Mouse (Mus musculus): Measurements from ENCODE around the gene Cpne5. TPM values are rescaled to one million over a fixed set of nuclear protein-coding genes. Genes with fewer than 3 reads are reported as not detected.
A peak's percentile ranks its signal among the peaks of the same experiment; 100 is the strongest.

Cpne5 gene
- polyA plus RNA-seq, 1 experiment from 2014 or later, result 55.8 TPM

- H3K27me3 ChIP-seq (ENCODE audit: control insufficient read depth, insufficient read depth, low read depth, low read length), result no peaks in the 10 kb centered on the region
- H3K9ac ChIP-seq (ENCODE audit: low read depth, low read length), result no peak overlapping the region
- H3K9me3 ChIP-seq (replicated peaks; ENCODE audit: control insufficient read depth, low read length, poor library complexity, severe bottlenecking), result no peaks in the 10 kb centered on the region
- H3K27ac ChIP-seq (ENCODE audit: low read length), result peak overlapping the region; percentile 75
- no peak overlapping the region for H3K4me2 ChIP-seq (ENCODE audit: low read length)
- no peak overlapping the region for H3K4me3 ChIP-seq (ENCODE audit: low read depth, low read length)
- H3K36me3 ChIP-seq (ENCODE audit: control insufficient read depth, insufficient read depth, low read length), result no peaks in the 10 kb centered on the region
- peaks cover 18% of the 10 kb centered on the region for H3K4me1 ChIP-seq (ENCODE audit: control insufficient read depth, insufficient read depth, low read length)
- no peak for ATAC-seq
- WGBS, result 16% methylated on average over 17 of the region's 17 CpGs
Measured at GRCm38 (mm10) chr17:29164469-29165111, 73.4 kb downstream of the Cpne5 start.

GRCm38 (mm10) chr17:29162334-29162733, 75.6 kb downstream of the Cpne5 start:
- Histone ChIP-seq H3K9ac (ENCODE audit: low read depth, low read length) (no peak overlapping the region), H3K4me1 (ENCODE audit: control insufficient read depth, insufficient read depth, low read length) (peaks cover 18% of the 10 kb centered on the region), H3K9me3 (replicated peaks; ENCODE audit: control insufficient read depth, low read length, poor library complexity, severe bottlenecking) (no peaks in the 10 kb centered on the region), H3K27ac (ENCODE audit: low read length) (no peak overlapping the region), H3K4me2 (ENCODE audit: low read length) (no peak overlapping the region), H3K36me3 (ENCODE audit: control insufficient read depth, insufficient read depth, low read length) (no peaks in the 10 kb centered on the region), H3K4me3 (ENCODE audit: low read depth, low read length) (no peak overlapping the region), H3K27me3 (ENCODE audit: control insufficient read depth, insufficient read depth, low read depth, low read length) (no peaks in the 10 kb centered on the region)
- no peak for ATAC-seq
- 94% methylated on average over 13 of the region's 13 CpGs for WGBS

DNA sequence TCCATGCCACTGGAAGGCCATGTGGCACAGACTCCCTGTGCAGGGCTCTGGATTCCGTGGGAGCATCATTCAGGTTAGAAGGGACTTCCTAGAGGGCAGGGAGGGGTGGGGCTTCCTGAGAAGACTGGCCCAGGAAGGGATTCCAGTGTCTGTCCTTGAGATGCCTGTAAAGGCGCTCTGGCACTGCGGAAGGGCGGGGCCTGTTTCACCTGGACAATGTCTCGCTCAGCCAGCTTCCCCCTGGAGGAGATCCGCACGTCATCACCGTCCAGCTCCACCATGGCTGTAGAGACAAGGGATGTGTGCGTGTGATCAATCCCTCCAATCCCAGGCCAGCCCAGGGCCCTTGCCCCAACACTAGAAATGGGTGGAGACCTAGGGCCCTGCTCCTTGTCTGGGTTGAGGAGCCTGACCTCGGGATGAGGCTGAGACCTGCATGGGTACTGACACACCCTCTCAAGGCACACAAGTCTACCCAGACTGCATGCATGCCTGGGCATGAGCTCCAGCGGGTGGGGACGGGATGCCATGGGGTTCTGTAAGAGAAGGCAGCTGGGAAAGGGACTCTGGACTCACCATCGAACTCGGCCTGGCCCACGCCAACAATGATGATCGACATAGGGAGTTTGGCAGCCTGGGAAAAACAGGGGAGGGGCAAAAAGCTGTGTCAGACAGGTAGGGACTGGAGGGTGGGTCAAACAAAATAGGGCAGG, 78.1 kb downstream of the Cpne5 start:
- 90% methylated on average over 16 of the region's 16 CpGs for WGBS

DNA sequence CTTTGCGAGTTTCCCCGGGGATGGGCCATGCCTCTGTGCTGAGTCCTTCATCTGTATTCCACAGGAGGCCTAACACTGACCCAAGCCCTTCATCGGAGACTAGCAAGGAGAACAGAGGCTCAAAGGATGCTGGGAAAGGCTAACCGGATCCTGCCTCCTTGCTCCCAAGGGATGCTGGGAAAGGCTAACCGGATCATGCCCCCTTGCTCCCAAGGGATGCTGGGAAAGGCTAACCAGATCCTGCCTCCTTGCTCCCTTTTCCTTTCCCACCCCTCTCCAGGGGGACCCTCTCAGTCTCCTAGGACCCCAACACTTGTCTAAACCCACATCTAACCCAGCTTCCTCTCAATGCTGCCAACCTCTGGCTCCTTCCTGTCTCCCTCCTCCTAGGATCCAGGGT, 78.6 kb downstream of the Cpne5 start:
- Histone ChIP-seq H3K4me1 (ENCODE audit: control insufficient read depth, insufficient read depth, low read length) (peaks cover 7% of the 10 kb centered on the region), H3K4me2 (ENCODE audit: low read length) (no peak overlapping the region), H3K4me3 (ENCODE audit: low read depth, low read length) (no peak overlapping the region), H3K9me3 (replicated peaks; ENCODE audit: control insufficient read depth, low read length, poor library complexity, severe bottlenecking) (no peaks in the 10 kb centered on the region), H3K27me3 (ENCODE audit: control insufficient read depth, insufficient read depth, low read depth, low read length) (no peaks in the 10 kb centered on the region), H3K36me3 (ENCODE audit: control insufficient read depth, insufficient read depth, low read length) (no peaks in the 10 kb centered on the region), H3K9ac (ENCODE audit: low read depth, low read length) (no peak overlapping the region), H3K27ac (ENCODE audit: low read length) (no peak overlapping the region)
- no peak for ATAC-seq
- WGBS, result 96% methylated on average over 5 of the region's 5 CpGs

More for the DNA sequence above, 78.1 kb downstream of the Cpne5 start:
- Histone ChIP-seq H3K4me2 (ENCODE audit: low read length) (no peak overlapping the region), H3K36me3 (ENCODE audit: control insufficient read depth, insufficient read depth, low read length) (no peaks in the 10 kb centered on the region), H3K4me3 (ENCODE audit: low read depth, low read length) (no peak overlapping the region), H3K4me1 (ENCODE audit: control insufficient read depth, insufficient read depth, low read length) (peaks cover 13% of the 10 kb centered on the region), H3K9ac (ENCODE audit: low read depth, low read length) (no peak overlapping the region), H3K27me3 (ENCODE audit: control insufficient read depth, insufficient read depth, low read depth, low read length) (no peaks in the 10 kb centered on the region), H3K27ac (ENCODE audit: low read length) (no peak overlapping the region), H3K9me3 (replicated peaks; ENCODE audit: control insufficient read depth, low read length, poor library complexity, severe bottlenecking) (no peaks in the 10 kb centered on the region)
- ATAC-seq, result no peak

DNA sequence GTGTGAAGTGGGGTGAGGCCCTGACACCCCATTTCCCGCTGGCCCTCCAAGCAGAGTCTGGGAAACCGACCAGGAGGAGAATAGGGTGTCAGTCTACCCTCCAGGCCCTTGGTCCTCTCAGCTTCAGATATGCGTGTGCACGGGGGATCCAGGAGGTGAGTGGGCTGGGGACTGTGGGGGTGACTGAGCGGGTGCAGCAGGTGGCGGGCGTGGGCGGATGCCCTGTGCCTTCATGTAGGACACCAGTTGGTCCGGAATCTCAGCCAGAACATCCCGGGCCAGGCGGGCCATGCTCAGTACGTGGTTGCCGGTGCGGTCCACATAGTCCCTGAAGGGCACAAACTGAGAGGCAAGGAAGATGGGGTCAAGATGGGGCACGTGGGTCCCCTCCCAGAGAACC, 79.1 kb downstream of the Cpne5 start:
- Histone ChIP-seq H3K27me3 (ENCODE audit: control insufficient read depth, insufficient read depth, low read depth, low read length) (no peaks in the 10 kb centered on the region), H3K9me3 (replicated peaks; ENCODE audit: control insufficient read depth, low read length, poor library complexity, severe bottlenecking) (no peaks in the 10 kb centered on the region)
- 95% methylated on average over 15 of the region's 15 CpGs for WGBS

DNA sequence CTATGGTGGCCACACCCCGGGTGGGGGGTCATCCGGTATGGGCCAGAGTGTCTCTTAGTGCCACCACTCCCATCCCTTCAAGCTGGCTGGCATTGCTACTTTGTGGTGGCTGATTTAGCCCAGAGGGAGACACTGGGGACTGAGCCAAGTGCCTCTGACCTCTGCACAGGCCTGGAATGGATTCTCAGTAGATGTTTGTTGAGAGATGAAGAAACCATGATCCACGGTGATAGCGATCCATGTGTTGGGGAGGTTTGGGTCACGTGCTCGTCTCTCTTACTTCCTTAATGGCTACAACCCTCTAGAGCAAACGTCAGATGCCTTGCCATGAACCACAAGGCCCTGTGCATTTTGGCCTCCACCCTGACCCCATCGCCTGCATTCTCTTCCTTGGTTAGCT, 81.1 kb downstream of the Cpne5 start:
- ATAC-seq, result no peak
- Histone ChIP-seq H3K4me1 (ENCODE audit: control insufficient read depth, insufficient read depth, low read length) (peaks cover 6% of the 10 kb centered on the region; the same call in 1 of the 2 replicates), H3K9ac (ENCODE audit: low read depth, low read length) (no peak overlapping the region), H3K27ac (ENCODE audit: low read length) (no peak overlapping the region), H3K36me3 (ENCODE audit: control insufficient read depth, insufficient read depth, low read length) (no peaks in the 10 kb centered on the region), H3K4me3 (ENCODE audit: low read depth, low read length) (no peak overlapping the region), H3K4me2 (ENCODE audit: low read length) (no peak overlapping the region), H3K27me3 (ENCODE audit: control insufficient read depth, insufficient read depth, low read depth, low read length) (no peaks in the 10 kb centered on the region), H3K9me3 (replicated peaks; ENCODE audit: control insufficient read depth, low read length, poor library complexity, severe bottlenecking) (no peaks in the 10 kb centered on the region)
- 90% methylated on average over 8 of the region's 8 CpGs for WGBS

More for the DNA sequence above, 79.1 kb downstream of the Cpne5 start:
- Histone ChIP-seq H3K36me3 (ENCODE audit: control insufficient read depth, insufficient read depth, low read length) (no peaks in the 10 kb centered on the region), H3K4me2 (ENCODE audit: low read length) (no peak overlapping the region), H3K27ac (ENCODE audit: low read length) (no peak overlapping the region), H3K4me1 (ENCODE audit: control insufficient read depth, insufficient read depth, low read length) (peaks cover 6% of the 10 kb centered on the region; the same call in 1 of the 2 replicates), H3K9ac (ENCODE audit: low read depth, low read length) (no peak overlapping the region), H3K4me3 (ENCODE audit: low read depth, low read length) (no peak overlapping the region)
- no peak for ATAC-seq

DNA sequence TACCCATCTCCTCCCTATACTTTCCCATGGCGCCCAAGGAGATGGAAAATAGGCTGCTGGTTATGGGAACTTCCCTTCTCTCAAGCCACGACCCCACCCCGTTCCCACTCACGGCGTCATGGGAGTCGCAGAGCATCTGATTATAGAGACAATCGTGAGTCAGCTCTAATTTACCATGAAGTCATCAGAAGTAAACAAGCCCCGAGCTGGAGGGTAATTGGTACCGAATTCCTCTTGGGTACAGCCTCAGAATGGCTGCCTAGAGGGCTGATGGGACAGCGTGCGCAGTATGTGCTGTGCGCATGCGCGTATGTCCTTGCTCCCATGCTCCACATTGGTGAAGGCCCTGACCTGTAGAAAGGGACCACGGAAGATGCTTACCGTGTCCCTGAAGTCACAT, 81.6 kb downstream of the Cpne5 start:
- Histone ChIP-seq H3K9ac (ENCODE audit: low read depth, low read length) (no peak overlapping the region), H3K9me3 (replicated peaks; ENCODE audit: control insufficient read depth, low read length, poor library complexity, severe bottlenecking) (no peaks in the 10 kb centered on the region), H3K27ac (ENCODE audit: low read length) (no peak overlapping the region), H3K36me3 (ENCODE audit: control insufficient read depth, insufficient read depth, low read length) (no peaks in the 10 kb centered on the region), H3K4me2 (ENCODE audit: low read length) (no peak overlapping the region), H3K4me3 (ENCODE audit: low read depth, low read length) (no peak overlapping the region), H3K27me3 (ENCODE audit: control insufficient read depth, insufficient read depth, low read depth, low read length) (no peaks in the 10 kb centered on the region), H3K4me1 (ENCODE audit: control insufficient read depth, insufficient read depth, low read length) (peaks cover 6% of the 10 kb centered on the region; the same call in 1 of the 2 replicates)
- no peak for ATAC-seq
- WGBS, result 59% methylated on average over 16 of the region's 16 CpGs

DNA sequence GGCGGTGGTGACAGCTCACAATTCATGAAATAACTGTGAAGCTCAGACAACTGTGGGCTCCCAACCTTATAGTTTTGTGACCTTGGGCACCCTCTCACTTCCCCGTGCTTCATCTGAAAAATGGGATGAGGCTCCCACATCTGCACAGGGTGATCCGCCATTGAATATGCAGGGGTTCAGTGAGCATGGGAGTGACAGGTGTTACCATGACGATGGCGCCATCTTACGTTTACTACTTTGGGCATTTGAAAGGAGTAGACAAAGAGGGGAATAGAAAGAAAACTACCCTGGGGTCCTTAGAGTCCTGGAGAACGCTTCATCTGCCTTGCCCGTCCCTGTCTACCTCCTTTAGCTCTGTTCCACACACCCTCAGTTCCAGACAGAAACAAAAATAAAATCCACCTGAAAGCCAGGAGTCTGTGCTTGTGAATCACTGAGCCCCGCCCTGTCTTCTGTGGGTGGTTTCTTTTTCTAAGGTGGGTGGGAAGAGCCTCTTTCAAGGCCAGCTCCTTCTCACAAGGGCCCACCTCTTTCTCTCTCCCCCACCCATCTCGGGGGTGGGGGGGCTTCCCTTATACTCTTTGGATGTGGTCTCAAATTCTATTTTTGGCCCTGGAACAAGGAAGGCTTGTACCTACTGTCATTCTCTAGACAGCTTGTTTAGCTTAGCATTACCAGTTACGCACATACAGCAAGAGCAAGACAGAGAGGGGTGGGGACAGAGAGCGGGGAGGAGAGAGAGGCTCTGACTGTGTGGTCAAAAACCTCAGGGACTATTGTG, 82.4 kb downstream of the Cpne5 start:
- H3K27ac ChIP-seq (ENCODE audit: low read length), result peak overlapping the region; percentile 12
- WGBS, result 50% methylated on average over 12 of the region's 12 CpGs
- no peaks in the 10 kb centered on the region for H3K9me3 ChIP-seq (replicated peaks; ENCODE audit: control insufficient read depth, low read length, poor library complexity, severe bottlenecking)
- H3K9ac ChIP-seq (ENCODE audit: low read depth, low read length), result no peak overlapping the region
- no peak overlapping the region for H3K4me2 ChIP-seq (ENCODE audit: low read length)
- no peak overlapping the region for H3K4me3 ChIP-seq (ENCODE audit: low read depth, low read length)
- ATAC-seq, result no peak
- H3K27me3 ChIP-seq (ENCODE audit: control insufficient read depth, insufficient read depth, low read depth, low read length), result no peaks in the 10 kb centered on the region
- no peaks in the 10 kb centered on the region for H3K36me3 ChIP-seq (ENCODE audit: control insufficient read depth, insufficient read depth, low read length)
- H3K4me1 ChIP-seq (ENCODE audit: control insufficient read depth, insufficient read depth, low read length), result peaks cover 6% of the 10 kb centered on the region; the same call in 1 of the 2 replicates

- WGBS, result 91% methylated on average over 13 of the region's 13 CpGs
- no peak for ATAC-seq
- Histone ChIP-seq H3K27ac (ENCODE audit: low read length) (no peak overlapping the region), H3K9me3 (replicated peaks; ENCODE audit: control insufficient read depth, low read length, poor library complexity, severe bottlenecking) (no peaks in the 10 kb centered on the region), H3K4me1 (ENCODE audit: control insufficient read depth, insufficient read depth, low read length) (peaks cover 6% of the 10 kb centered on the region; the same call in 1 of the 2 replicates), H3K9ac (ENCODE audit: low read depth, low read length) (no peak overlapping the region), H3K4me3 (ENCODE audit: low read depth, low read length) (no peak overlapping the region), H3K27me3 (ENCODE audit: control insufficient read depth, insufficient read depth, low read depth, low read length) (no peaks in the 10 kb centered on the region), H3K36me3 (ENCODE audit: control insufficient read depth, insufficient read depth, low read length) (no peaks in the 10 kb centered on the region), H3K4me2 (ENCODE audit: low read length) (no peak overlapping the region)
Measured at GRCm38 (mm10) chr17:29154247-29154646, 83.7 kb downstream of the Cpne5 start.

Measured in midbrain, embryonic 16.5 days (tissue).